Mouse (Mus musculus): ENCODE results near the gene Zfp989. TPM values are rescaled to one million over a fixed set of nuclear protein-coding genes. Genes with fewer than 3 reads are reported as not detected.
"Not testable (repeated sequence)": the region's sequence is repeated elsewhere in the genome, so short reads cannot be mapped to it uniquely, and the experiment has no call there.

The Zfp989 gene
- polyA plus RNA-seq (2016; fragmentation: Nextera tagmentation; extraction: Ambion mirVana) = 0.09 TPM in 1 of 2 replicates, not detected in the other

- H3K4me1 ChIP-seq; H3K36me3 ChIP-seq (replicated peaks); H3K27ac ChIP-seq (replicated peaks); H3K9me3 ChIP-seq; H3K4me3 ChIP-seq; DNase-seq (ENCODE audit: low spot score); H3K27me3 ChIP-seq (replicated peaks; ENCODE audit: low read depth, poor library complexity, severe bottlenecking): not testable (repeated sequence)
- WGBS = 85% methylated on average over 5 of the region's 5 CpGs
Measured at GRCm38 (mm10) chr4:146971757-146972156, at the start of gene Zfp989. TSS of gene Zfp989 (plus strand) at chr4:146971976.

DNA sequence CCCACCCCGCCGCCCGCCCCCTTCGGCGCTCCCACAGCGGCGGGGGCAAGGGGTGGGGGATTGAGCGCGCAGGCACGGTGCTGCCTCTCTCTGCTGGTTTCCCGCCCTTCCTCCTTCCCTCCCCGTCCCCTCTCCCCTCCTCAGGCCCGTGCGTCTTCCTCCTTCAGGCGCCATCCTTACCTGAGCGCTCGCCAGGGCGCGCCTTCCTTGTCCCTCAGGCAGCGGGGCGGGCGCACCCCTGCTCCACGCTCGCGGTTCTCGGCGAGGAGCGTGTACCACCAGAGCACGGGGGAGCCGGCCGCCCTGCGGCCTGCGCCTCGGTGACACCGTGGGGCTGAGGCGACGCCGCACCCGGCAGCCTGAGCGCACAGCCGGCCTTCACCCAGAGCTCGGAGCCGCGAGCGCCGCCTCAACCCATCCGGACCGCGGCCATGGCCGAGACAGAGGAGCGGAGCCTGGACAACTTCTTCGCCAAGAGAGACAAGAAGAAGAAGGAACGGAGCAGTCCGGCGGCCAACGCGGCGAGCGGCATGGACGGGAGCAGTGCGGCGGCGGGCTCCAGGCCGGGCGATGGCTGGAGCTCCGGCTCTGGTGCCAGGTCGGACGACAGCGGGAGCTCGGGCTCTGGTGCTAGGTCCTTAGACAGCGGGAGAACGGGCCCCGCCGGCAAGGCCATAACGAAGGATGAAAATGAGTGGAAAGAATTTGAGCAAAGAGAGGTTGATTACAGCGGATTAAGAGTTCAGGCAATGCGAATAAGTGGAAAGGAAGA lies 39.3 kb upstream of the Zfp989 start:
- 9% methylated on average over 77 of the region's 77 CpGs for WGBS
- H3K36me3 ChIP-seq (replicated peaks) = no peaks in the 10 kb centered on the region
- peaks cover 4% of the 10 kb centered on the region for H3K4me1 ChIP-seq
- H3K4me3 ChIP-seq = peak overlapping the region; percentile 55
- DNase-seq (ENCODE audit: low spot score) = peak; percentile 49
- no peak overlapping the region; the same call in 1 of the 2 replicates for H3K27ac ChIP-seq (replicated peaks)
- H3K9me3 ChIP-seq = peaks cover 41% of the 10 kb centered on the region
- H3K27me3 ChIP-seq (replicated peaks; ENCODE audit: low read depth, poor library complexity, severe bottlenecking) = peaks cover 17% of the 10 kb centered on the region

DNA sequence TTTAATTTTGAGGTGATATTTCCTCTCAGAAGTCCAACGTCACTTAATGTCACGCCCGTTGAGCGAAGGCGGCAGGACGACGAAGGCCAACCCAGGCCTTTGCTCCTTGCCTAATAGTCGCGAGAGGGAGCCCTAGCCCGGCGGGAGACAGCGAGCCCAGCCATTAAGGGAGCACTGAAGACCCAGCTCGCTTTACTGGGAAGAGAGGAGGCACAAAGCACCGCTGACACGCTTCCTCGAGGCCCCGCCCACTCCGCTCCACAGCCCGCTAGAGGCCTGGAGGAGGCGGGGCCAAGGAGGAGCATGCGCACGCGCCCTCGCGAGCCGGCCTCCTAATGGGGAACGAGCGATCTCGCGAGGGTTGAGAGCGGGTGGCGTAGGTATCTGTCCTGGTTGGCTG lies 30.1 kb upstream of the Zfp989 start:
- H3K9me3 ChIP-seq = peaks cover 20% of the 10 kb centered on the region
- H3K27me3 ChIP-seq (replicated peaks; ENCODE audit: low read depth, poor library complexity, severe bottlenecking); H3K4me1 ChIP-seq; H3K4me3 ChIP-seq; DNase-seq (ENCODE audit: low spot score); H3K27ac ChIP-seq (replicated peaks); H3K36me3 ChIP-seq (replicated peaks): not testable (repeated sequence)
- 67% methylated on average over 32 of the region's 32 CpGs for WGBS

- not testable (repeated sequence) for H3K36me3 ChIP-seq (replicated peaks); H3K27ac ChIP-seq (replicated peaks); H3K9me3 ChIP-seq; H3K4me3 ChIP-seq; H3K4me1 ChIP-seq; H3K27me3 ChIP-seq (replicated peaks; ENCODE audit: low read depth, poor library complexity, severe bottlenecking); DNase-seq (ENCODE audit: low spot score)
- whole genome bisulfite sequencing = 28% methylated on average over 2 of the region's 2 CpGs
Measured at GRCm38 (mm10) chr4:146976581-146976980, 4.8 kb downstream of the Zfp989 start.

GRCm38 (mm10) chr4:147018400-147018799 lies 46.6 kb downstream of the Zfp989 start:
- not testable (repeated sequence) for H3K9me3 ChIP-seq; H3K36me3 ChIP-seq (replicated peaks); H3K27me3 ChIP-seq (replicated peaks; ENCODE audit: low read depth, poor library complexity, severe bottlenecking); H3K27ac ChIP-seq (replicated peaks); H3K4me1 ChIP-seq; DNase-seq (ENCODE audit: low spot score); H3K4me3 ChIP-seq
- no CpG with 5 or more reads among the region's 1 CpGs for WGBS

DNA sequence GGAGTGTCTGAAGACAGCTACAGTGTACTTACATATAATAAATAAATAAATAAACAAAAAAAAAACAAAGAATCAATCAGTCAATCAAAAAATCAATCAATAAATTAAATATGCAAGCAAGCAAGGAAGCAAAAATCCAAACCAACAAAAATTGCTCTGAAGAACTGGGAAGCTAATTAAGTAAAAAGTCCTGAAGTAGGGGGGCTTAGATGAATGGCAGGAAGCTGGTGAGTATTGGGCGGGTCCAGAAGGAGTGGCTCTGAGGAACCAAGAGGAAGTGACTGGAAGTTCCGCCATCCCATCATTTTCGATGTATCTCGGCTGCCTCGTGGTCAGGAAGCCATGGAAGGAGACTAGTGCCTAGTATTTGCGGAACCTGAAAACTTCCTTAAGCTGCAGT lies 49.8 kb downstream of the Zfp989 start, which contains the start of gene Rex2:
Rex2 (plus strand) TSS at position 301 of the 400 bp plus-strand sequence.
- H3K27me3 ChIP-seq (replicated peaks; ENCODE audit: low read depth, poor library complexity, severe bottlenecking); H3K27ac ChIP-seq (replicated peaks); H3K4me1 ChIP-seq; H3K36me3 ChIP-seq (replicated peaks); DNase-seq (ENCODE audit: low spot score); H3K9me3 ChIP-seq; H3K4me3 ChIP-seq: not testable (repeated sequence)
- WGBS = no CpG with 5 or more reads among the region's 6 CpGs

- DNase-seq (ENCODE audit: low spot score); H3K4me1 ChIP-seq; H3K4me3 ChIP-seq; H3K27ac ChIP-seq (replicated peaks); H3K9me3 ChIP-seq; H3K27me3 ChIP-seq (replicated peaks; ENCODE audit: low read depth, poor library complexity, severe bottlenecking); H3K36me3 ChIP-seq (replicated peaks): not testable (repeated sequence)
- 68% methylated on average over 1 of the region's 1 CpGs for WGBS
Measured at GRCm38 (mm10) chr4:147026374-147026773, 54.6 kb downstream of the Zfp989 start.

DNA sequence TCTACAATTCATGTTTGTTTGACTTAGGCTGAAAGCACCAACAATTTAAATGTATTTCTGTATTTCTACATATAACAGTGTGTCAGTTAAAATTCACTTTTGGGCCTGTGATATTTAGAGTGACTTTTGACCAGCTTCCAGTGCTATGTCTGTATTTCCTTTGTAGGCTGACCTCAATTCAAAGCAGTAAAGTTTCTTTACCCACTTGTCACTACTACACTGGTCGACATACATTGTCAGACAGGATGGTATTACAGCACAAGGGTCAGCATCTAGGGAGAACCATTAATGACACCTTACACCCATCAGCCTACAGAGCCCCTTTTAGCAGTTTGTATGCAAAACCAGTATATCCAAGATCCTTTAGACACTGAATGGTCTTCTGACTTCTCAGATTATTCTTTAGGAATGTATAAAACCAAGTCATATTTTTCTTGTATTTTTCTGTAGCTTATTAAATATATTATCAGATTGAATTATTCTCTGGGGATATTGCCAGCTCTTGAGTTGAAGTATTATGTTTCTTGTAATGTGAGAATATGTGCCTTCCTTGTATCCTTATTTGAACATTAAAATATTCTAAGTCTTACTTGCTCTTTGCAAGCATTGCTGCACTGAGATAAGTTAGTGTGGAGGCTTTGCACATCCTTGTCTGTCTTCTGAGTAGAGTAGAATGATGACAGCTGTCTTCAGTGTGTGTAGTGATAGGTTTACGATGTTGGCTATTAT lies 59.7 kb downstream of the Zfp989 start:
- H3K4me1 ChIP-seq; H3K4me3 ChIP-seq; H3K27me3 ChIP-seq (replicated peaks; ENCODE audit: low read depth, poor library complexity, severe bottlenecking); H3K27ac ChIP-seq (replicated peaks); H3K9me3 ChIP-seq; H3K36me3 ChIP-seq (replicated peaks); DNase-seq (ENCODE audit: low spot score): not testable (repeated sequence)
- WGBS = 94% methylated on average over 1 of the region's 2 CpGs

Other genes starting within 250 kb of the Zfp989 start
- gene Gm21411, start 62.4 kb upstream of the Zfp989 start, polyA plus RNA-seq (2016; fragmentation: Nextera tagmentation; extraction: Ambion mirVana) = not detected in 2 replicates
- not detected in 2 replicates for gene Rex2, start 49.9 kb downstream of the Zfp989 start, polyA plus RNA-seq (2016; fragmentation: Nextera tagmentation; extraction: Ambion mirVana)
- gene Zfp991, start 160.1 kb downstream of the Zfp989 start, polyA plus RNA-seq (2016; fragmentation: Nextera tagmentation; extraction: Ambion mirVana) = 7.5 and 9.3 TPM in 2 replicates

Measured in embryonic facial prominence, embryonic 10.5 days (tissue).